Mouse (Mus musculus) C2C12 (cell line): ENCODE results near the gene Asb18.

Source experiments
- CEBPB ChIP-seq: IDR thresholded peaks from one replicate; pipeline ENCODE4 v1.6.1; 2011; ENCODE audit warnings: low read depth, mild to moderate bottlenecking, control low read depth, moderate library complexity
- CTCF ChIP-seq: IDR thresholded peaks from one replicate; pipeline ENCODE4 v1.5.1; 2011; ENCODE audit not compliant: control insufficient read depth, insufficient read depth, insufficient read length
- FOSL1 ChIP-seq: IDR thresholded peaks from one replicate; pipeline ENCODE4 v1.8.0; 2011; ENCODE audit warnings: mild to moderate bottlenecking, low read length; ENCODE audit not compliant: poor library complexity, insufficient read depth, severe bottlenecking
- MAX ChIP-seq: IDR thresholded peaks from one replicate; pipeline ENCODE4 v1.6.1; 2011; ENCODE audit warnings: mild to moderate bottlenecking, control low read depth
- MYOD1 ChIP-seq: IDR thresholded peaks from one replicate; pipeline ENCODE4 v1.6.1; 2011; ENCODE audit warnings: low read depth; ENCODE audit not compliant: control insufficient read depth, insufficient read length
- MYOG ChIP-seq: IDR thresholded peaks from one replicate; pipeline ENCODE4 v1.6.1; 2011; ENCODE audit not compliant: control insufficient read depth, insufficient read length; ENCODE audit errors: extremely low read depth
- USF1 ChIP-seq: IDR thresholded peaks from one replicate; pipeline ENCODE4 v1.6.1; 2011; ENCODE audit warnings: low read depth, mild to moderate bottlenecking, control low read depth, moderate library complexity

DNA sequence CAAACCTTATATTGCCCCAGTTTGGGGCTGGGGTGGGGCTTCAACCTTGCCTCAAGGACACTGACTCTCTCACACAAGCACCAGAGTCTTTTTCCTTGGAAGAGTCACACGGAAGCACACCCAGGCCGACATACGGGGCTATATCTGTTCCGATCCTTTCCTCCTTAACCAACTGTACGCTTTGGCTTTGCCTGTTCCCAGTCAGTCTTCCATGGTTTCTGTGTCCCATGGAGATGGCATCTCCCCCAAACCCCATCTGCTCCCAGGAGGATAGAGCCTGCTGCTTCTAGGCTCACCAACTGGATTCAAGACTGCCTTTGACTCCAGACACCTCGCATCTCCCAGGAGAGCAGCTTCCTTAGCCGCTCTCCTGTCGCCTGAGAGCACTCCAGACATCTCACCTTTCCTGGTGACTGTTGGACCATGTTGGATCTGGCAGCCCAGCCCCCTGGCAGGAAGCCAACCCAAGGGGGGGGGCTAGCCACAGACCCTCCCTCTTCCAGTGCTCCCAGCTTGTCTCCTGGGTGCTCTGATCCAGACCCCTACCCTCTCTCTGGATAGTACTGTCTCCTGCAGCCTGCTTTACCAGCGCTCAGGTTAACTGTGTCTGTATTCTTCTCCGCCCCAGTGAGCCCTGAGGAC, 45.3 kb downstream of the Asb18 start:
- TF ChIP-seq CTCF (no peak), USF1 (no peak), CEBPB (no peak), MAX (no peak), MYOG (no peak), FOSL1 (no peak), MYOD1 (no peak)
